Mouse (Mus musculus) layer of hippocampus, postnatal 10 days (tissue): ENCODE measurements around the gene Aacs. TPM values are rescaled to one million over a fixed set of nuclear protein-coding genes. Genes with fewer than 3 reads are reported as not detected.
A peak's percentile ranks its signal among the peaks of the same experiment; 100 is the strongest.
"Not testable (repeated sequence)": the region's sequence is repeated elsewhere in the genome, so short reads cannot be mapped to it uniquely, and the experiment has no call there.

Experiments
- DNase-seq, 2 experiments: peaks; one replicate each; pipeline ENCODE4 v3.0.0; 2021; ENCODE audit warnings: low spot score in 2 of 2
- long read RNA-seq: library from polyadenylated mRNA; stranded (forward); transcript quantifications from one replicate; pipeline ENCODE4 v2.0.0, GENCODE M21; 2023
- total RNA-seq, 2 experiments: library from RNA; stranded (reverse); gene quantifications; 2 replicates each; pipeline ENCODE4 v1.2.3; 2021

The Aacs gene
- 100 to 1,000 TPM in 1 of 2 experiments, 10 to 100 TPM in 1; 94.5 to 106 TPM for total RNA-seq
- long read RNA-seq, transcript Aacs-201 (18 exons, 3,239 nt), result major isoform, 68 of 91 reads
- long read RNA-seq, partial matches to known transcripts, result 12 of 91 reads
- long read RNA-seq, other reads (novel, unspliced or antisense), result 11 of 91 reads

DNA sequence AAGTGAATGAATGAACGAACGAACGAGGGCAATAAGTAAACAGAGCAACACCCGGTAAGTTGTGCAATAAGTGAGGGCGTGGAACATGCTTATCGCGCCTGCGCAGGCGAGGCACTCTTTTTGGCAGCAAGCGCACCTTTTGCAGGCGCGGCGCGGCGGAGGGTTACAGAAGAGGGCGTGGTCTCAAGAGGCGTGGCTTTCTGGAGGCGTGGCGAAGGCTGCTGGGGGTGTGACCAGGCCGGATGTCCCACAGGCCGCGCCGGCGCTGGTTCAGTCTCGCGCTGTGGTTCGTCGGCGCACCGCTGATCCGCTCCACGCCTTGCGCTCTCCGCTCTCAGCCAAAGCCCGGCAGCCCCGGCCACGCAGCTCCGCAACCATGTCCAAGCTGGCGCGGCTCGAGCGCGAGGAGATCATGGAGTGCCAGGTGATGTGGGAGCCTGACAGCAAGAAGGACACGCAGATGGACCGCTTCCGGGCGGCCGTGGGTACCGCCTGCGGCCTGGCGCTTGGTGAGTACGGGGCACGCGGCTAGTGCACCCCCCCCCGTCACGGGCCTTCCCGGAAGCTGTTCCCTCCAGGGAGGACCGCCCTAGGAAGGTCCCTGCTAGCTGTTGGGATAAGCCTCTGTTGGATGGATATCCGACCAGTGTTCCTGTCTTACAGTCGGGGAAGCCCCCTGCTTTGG is at the start of gene Aacs:
Gene Aacs (plus strand): TSS at position 214 of the 685 bp plus-strand sequence.
- peak; percentile 98 to 99 for DNase-seq

GRCm38 (mm10) chr5:125426343-125426742 is 49.3 kb upstream of the Aacs start:
- no peak for DNase-seq

GRCm38 (mm10) chr5:125432324-125432723 is 43.3 kb upstream of the Aacs start:
- not testable (repeated sequence) for DNase-seq

GRCm38 (mm10) chr5:125433793-125434337 is 41.7 kb upstream of the Aacs start, which contains the start of gene Dhx37:
Gene Dhx37 (minus strand): TSS chr5:125434121.
- peak; percentile 93 to 95 for DNase-seq

DNA sequence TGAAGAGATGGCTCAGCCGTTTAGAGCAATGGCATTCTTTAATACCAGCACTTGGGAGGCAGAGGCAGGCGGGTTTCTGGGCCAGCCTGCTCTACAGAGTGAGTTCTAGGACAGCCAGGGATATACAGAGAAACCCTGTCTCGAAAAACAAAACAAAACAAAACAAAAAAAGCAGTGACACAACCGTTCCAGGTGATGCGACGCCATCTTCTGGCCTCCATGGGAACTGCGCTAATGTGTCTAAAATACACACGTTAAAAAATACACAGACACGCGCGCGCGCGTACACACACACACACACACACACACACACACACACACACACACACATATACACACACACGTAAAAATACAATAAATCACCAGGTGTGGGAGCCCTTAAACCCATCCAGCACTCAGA is 41.3 kb upstream of the Aacs start:
- not testable (repeated sequence) for DNase-seq

DNA sequence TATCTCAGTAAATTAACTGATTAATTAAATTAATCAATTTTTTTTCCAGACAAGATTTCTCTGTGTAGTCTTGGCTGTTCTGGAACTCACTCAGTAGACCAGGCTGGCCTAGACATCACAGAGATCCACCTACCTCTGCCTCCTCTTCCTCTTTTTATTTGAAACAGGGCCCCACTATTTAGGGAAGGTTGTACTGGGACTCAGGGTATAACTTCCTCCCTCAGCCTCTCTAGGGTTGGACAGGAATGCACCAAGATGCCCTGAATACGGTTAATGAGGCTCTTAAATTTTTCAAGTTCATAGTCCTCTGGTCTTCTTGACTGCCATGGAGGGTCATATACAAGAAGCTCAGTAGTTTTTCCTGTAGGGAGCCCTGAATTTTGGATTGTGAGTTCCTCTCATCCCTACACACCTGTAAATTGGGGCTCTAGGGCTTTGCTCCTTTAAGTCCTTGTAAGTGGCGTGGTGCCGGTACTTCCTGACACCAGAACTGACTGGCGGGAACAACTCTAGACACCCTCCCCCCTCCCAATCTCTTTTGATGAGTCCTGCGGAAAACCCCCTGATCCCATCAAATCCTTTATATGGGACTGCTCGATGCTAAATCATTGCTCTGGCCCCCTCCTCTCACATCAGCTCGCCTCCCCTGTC is 34.9 kb upstream of the Aacs start:
- no peak for DNase-seq

- DNase-seq, result peak; percentile 59 to 66
Observed at GRCm38 (mm10) chr5:125441234-125442114, 34.1 kb upstream of the Aacs start, which contains the start of gene Bri3bp. Gene Bri3bp (plus strand): TSS chr5:125441568.

DNA sequence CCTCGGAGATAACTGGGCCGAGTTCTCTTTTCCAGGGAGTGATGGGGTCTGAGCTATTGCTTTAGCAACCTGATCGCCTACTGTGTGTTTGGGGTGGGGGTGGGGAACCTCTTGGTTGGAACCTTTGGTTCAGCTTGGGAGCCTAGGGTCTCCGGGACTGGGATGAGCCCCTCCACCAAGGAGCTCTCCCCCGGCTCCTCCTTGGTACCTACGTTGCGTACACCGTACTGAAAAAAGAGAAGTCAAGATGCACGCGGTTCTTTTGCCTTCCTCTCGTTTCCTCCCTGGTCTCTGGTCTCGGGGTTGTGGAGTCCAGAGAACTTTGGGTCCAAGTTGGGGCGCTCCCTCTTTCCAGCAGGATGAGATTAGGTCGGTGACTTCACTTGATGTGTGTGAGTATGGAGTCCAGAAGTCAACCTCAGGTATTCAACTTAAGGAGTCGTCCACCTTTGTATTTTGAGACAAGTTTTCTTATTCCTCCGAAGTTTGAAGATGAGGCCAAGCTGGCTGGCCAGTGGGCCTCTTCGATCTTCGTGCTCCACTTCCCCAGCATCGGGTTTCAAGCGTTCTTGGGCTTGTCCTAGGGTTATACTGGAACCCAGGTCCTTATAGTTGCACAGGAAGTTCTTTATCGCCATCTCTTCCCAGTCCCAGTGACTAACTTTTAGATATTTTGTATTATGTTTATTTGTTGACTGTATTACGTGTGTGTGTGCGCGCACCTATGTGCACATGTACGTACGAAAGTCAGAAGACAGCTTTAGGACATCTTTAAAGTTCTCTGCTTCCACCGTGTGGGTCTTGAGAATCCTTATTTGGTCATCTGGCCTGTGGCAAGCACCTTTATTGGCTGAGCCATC is 33.2 kb upstream of the Aacs start:
- no peak for DNase-seq

GRCm38 (mm10) chr5:125443335-125443734 is 32.3 kb upstream of the Aacs start:
- no peak for DNase-seq

DNA sequence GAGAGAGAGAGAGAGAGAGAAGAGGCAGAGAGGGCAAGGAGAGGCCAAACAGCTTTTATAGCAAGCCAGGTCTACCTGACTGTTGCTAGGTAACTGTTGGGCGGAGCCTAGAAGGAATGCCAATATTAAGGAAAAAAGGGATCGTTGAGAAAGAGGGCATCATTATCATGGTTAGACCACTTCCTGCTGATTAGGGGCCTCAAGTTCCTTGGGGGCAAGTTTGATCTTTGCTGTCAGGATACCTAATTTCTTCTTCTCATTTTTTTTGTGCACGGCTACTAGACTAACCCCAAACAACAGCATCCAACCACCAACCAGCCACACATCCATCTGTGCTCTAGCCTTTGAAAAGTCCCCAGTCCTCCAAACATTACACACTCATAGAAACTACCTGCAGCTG is 31.7 kb upstream of the Aacs start:
- no peak for DNase-seq

DNA sequence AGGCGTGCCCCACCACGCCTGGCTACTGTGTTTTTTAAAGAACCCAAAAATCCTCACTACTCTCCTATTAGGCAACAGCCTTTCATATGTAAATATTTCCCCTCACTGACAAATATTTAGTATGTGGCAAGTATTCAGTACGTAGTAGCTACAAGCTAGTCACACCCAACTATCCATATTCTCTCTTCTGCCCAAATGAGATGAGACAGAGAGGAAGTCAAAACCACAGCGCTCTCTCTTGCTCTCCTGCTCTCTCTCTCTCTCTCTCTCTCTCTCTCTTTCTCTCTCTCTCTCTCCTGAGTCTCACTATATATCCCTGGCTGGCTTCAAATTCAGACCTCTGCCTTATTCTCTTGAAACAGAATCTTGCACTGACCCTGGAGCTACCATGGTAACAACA is 31.1 kb upstream of the Aacs start:
- DNase-seq, result no peak

- DNase-seq, result no peak
Observed at GRCm38 (mm10) chr5:125446344-125446743, 29.3 kb upstream of the Aacs start.

- no peak for DNase-seq
Observed at GRCm38 (mm10) chr5:125448026-125448425, 27.6 kb upstream of the Aacs start.

DNA sequence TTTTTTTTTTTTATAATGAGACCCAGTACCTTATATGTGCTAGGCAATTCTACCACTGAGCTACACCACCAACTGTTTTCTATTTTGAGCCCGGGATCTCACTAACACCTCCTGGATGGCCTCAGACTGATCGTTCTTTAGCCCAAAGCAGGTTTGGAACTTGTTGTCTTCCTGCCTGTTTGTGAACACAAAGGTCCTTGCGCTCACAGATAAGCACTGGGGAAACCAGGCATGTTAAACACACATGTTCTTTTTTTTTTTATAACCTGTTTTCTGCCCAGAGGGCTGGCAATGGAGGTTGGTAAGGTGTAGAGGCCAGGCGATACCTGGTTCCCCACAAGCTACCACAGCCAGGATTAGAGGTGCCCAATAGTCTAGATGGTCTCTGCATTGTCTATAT is 27.0 kb upstream of the Aacs start:
- no peak for DNase-seq

- DNase-seq, result no peak
Observed at GRCm38 (mm10) chr5:125449306-125449705, 26.3 kb upstream of the Aacs start.

DNA sequence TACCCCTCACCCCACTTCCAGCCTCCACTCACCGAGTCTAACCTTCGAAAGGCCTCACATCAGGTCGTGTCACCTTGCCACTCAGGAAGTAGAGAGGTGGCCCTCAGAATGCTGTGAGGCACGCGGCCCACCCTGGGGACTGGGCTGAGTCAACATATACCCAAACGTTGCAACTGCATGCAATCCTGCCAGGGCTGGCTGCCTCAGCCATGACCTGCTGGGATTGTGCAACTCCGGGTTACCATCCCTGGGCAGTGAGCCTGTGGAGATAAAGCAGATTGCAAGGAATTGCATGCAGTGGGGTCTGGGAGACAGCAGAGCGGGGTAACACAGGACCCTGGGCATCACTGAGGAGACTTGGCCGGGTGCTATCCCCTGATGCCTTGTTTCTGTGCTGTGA is 23.0 kb upstream of the Aacs start:
- no peak for DNase-seq

GRCm38 (mm10) chr5:125456100-125456499 is 19.5 kb upstream of the Aacs start:
- no peak for DNase-seq

DNA sequence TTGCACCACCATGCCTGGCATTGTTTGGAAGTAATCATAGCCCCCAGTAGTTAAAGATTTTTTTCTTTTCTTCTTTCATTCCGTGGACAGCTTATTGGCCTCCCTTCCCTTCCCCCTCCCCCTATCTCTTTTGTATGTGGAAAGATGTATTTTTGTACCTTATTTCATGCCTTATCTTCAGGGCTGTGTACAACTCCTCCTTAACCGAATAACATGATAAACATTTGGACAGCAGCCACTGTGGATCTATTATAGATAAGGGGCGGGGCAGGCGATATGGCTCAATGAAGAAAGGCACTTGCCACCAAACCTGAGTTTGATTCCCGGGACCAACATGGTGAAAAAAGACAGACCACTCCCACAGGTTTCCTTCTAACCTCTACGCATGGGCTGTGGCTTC is 18.1 kb upstream of the Aacs start:
- DNase-seq, result no peak

GRCm38 (mm10) chr5:125460574-125460973 is 15.0 kb upstream of the Aacs start:
- no peak for DNase-seq

- peak; percentile 47 to 66 for DNase-seq
Observed at GRCm38 (mm10) chr5:125461868-125462445, 13.7 kb upstream of the Aacs start.
